Mouse (Mus musculus): ENCODE data around the gene Tnfaip6.

DNA sequence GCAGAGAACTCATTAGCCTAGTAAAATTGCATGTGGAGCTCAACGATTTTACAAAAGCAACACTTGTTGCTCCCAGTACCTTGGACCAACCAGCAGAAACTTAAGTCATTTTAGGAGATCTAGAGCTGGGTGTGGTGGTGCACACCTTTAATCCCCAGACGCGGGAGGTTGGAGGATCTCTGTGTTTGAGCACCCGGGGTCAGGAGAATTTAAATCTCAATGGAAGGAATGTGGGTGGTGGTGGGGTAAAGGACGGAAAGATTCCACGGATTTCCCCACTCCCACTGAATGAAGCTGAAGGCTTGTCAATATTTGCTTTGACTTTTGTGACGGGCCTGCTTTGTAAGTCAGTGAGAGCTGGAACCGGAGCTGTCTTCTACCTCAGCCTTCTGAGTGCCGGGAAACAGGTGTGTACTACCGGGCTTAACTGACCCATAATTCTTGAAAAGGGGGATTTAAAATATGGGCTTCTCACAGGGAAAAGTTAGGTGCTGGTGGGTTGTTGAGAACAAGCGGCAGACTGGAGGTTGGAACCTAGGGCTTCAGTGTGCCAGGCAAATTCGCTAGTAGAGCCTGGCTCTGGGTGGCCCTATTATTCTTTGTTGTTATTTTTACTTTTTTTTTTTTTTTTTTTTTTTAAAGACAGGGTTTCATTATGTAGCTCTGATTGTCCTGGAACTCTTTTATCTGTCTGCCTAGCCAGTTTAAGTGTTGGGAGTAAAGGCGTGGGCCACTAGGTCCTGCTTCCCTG, 33.6 kb downstream of the Tnfaip6 start:
- TF ChIP-seq CTCF (IDR thresholded peaks at IDR 0.05; ENCODE audit: low read depth, low read length) (no peak), EP300 (IDR thresholded peaks at IDR 0.05; ENCODE audit: insufficient read depth, low read depth, low read length) (peak; percentile 95), POLR2A (IDR thresholded peaks at IDR 0.05; ENCODE audit: insufficient read depth, low read length) (no peak)

Data from ES-Bruce4 (cell line).